Mouse (Mus musculus) midbrain, embryonic 15.5 days (tissue): ENCODE results near the gene Ndufc1. TPM values are rescaled to one million over a fixed set of nuclear protein-coding genes. Genes with fewer than 3 reads are reported as not detected.

Experiments used
- ATAC-seq: fragments of 200-750 bp; cut with Nextera tagmentation; replicated peaks from 2 replicates; pipeline ENCODE4 v1.8.0; 2017; ENCODE audit warnings: moderate TSS enrichment
- H3K27ac ChIP-seq: fragments of 300-500 bp; sonication (generic); 2 replicates; pipeline ENCODE4 v1.5.1; 2015; ENCODE audit warnings: mild to moderate bottlenecking, inconsistent platforms
- H3K27me3 ChIP-seq: fragments of 300-500 bp; sonication (generic); replicated peaks from 2 replicates; pipeline ENCODE4 v1.6.1; 2015; ENCODE audit warnings: inconsistent platforms
- H3K36me3 ChIP-seq: fragments of 300-500 bp; sonication (generic); replicated peaks from 2 replicates; pipeline ENCODE4 v1.6.1; 2015; ENCODE audit warnings: inconsistent platforms
- H3K4me1 ChIP-seq: fragments of 300-500 bp; sonication (generic); 2 replicates; pipeline ENCODE4 v1.6.1; 2015; ENCODE audit warnings: inconsistent platforms
- H3K4me2 ChIP-seq: fragments of 300-500 bp; sonication (generic); 2 replicates; pipeline ENCODE4 v1.6.1; 2015; ENCODE audit warnings: inconsistent platforms, mild to moderate bottlenecking, moderate library complexity
- H3K4me3 ChIP-seq: fragments of 300-500 bp; sonication (generic); 2 replicates; pipeline ENCODE4 v1.5.1; 2015; ENCODE audit warnings: mild to moderate bottlenecking, inconsistent platforms
- H3K9ac ChIP-seq: fragments of 300-500 bp; sonication (generic); 2 replicates; pipeline ENCODE4 v1.6.1; 2015; ENCODE audit warnings: mild to moderate bottlenecking, inconsistent platforms
- H3K9me3 ChIP-seq: fragments of 300-500 bp; sonication (generic); 2 replicates; pipeline ENCODE4 v1.6.1; 2016; ENCODE audit warnings: inconsistent platforms
- WGBS: fragments of 180-500 bp; shearing (Covaris S2); methylation state at CpG from one replicate; pipeline ENCODE4 v1.1.7; 2015; ENCODE audit warnings: mixed read lengths; 5-methylcytosine and 5-hydroxymethylcytosine counted together
- polyA plus RNA-seq: library from polyadenylated mRNA; unstranded; fragments of >200 nt; fragmentation: Nextera tagmentation; extraction: Ambion mirVana; gene quantifications from 2 replicates; pipeline ENCODE4 v1.2.1, GENCODE M21; 2015

Ndufc1 gene
- polyA plus RNA-seq, 1 experiment from 2014 or later, result 679 TPM

- Histone ChIP-seq H3K27ac (no peak overlapping the region), H3K4me3 (no peak overlapping the region), H3K9me3 (no peaks in the 10 kb centered on the region), H3K4me2 (peak overlapping the region; percentile 39), H3K9ac (no peak overlapping the region), H3K36me3 (no peaks in the 10 kb centered on the region), H3K4me1 (no peaks in the 10 kb centered on the region), H3K27me3 (no peaks in the 10 kb centered on the region)
- 48% methylated on average over 31 of the region's 31 CpGs for WGBS
- ATAC-seq, result no peak
Observed at GRCm38 (mm10) chr3:51377878-51378664, 30.7 kb downstream of the Ndufc1 start.

GRCm38 (mm10) chr3:51375307-51376265 is 33.2 kb downstream of the Ndufc1 start:
- Histone ChIP-seq H3K36me3 (no peaks in the 10 kb centered on the region), H3K9me3 (no peaks in the 10 kb centered on the region), H3K27ac (no peak overlapping the region), H3K4me2 (no peak overlapping the region), H3K4me1 (no peaks in the 10 kb centered on the region), H3K27me3 (no peaks in the 10 kb centered on the region), H3K4me3 (no peak overlapping the region), H3K9ac (no peak overlapping the region)
- WGBS, result 88% methylated on average over 19 of the region's 19 CpGs
- no peak for ATAC-seq

GRCm38 (mm10) chr3:51373544-51373943 is 35.2 kb downstream of the Ndufc1 start:
- 73% methylated on average over 5 of the region's 5 CpGs for WGBS
- Histone ChIP-seq H3K36me3 (no peaks in the 10 kb centered on the region), H3K9me3 (no peaks in the 10 kb centered on the region), H3K9ac (no peak overlapping the region), H3K27me3 (no peaks in the 10 kb centered on the region), H3K4me1 (no peaks in the 10 kb centered on the region), H3K27ac (no peak overlapping the region), H3K4me3 (no peak overlapping the region), H3K4me2 (no peak overlapping the region)
- no peak for ATAC-seq

- ATAC-seq, result no peak
- H3K4me1 ChIP-seq, result no peaks in the 10 kb centered on the region
- 81% methylated on average over 5 of the region's 5 CpGs for WGBS
- H3K36me3 ChIP-seq, result no peaks in the 10 kb centered on the region
- H3K27ac ChIP-seq, result no peak overlapping the region
- H3K9ac ChIP-seq, result no peak overlapping the region
- H3K27me3 ChIP-seq, result no peaks in the 10 kb centered on the region
- no peak overlapping the region for H3K4me3 ChIP-seq
- H3K4me2 ChIP-seq, result no peak overlapping the region
- no peaks in the 10 kb centered on the region for H3K9me3 ChIP-seq
Observed at GRCm38 (mm10) chr3:51372883-51373282, 35.9 kb downstream of the Ndufc1 start.

- Histone ChIP-seq H3K4me1 (no peaks in the 10 kb centered on the region), H3K27ac (no peak overlapping the region), H3K9ac (no peak overlapping the region), H3K4me2 (no peak overlapping the region), H3K36me3 (no peaks in the 10 kb centered on the region), H3K27me3 (no peaks in the 10 kb centered on the region), H3K9me3 (no peaks in the 10 kb centered on the region), H3K4me3 (no peak overlapping the region)
- WGBS, result 78% methylated on average over 2 of the region's 2 CpGs
- no peak for ATAC-seq
Observed at GRCm38 (mm10) chr3:51371826-51372225, 37.0 kb downstream of the Ndufc1 start.

GRCm38 (mm10) chr3:51368011-51368410 is 40.8 kb downstream of the Ndufc1 start:
- 82% methylated on average over 4 of the region's 4 CpGs for WGBS
- no peaks in the 10 kb centered on the region for H3K36me3 ChIP-seq
- no peak overlapping the region for H3K4me3 ChIP-seq
- peaks cover 11% of the 10 kb centered on the region for H3K4me1 ChIP-seq
- no peak overlapping the region for H3K27ac ChIP-seq
- H3K4me2 ChIP-seq, result no peak overlapping the region
- no peak overlapping the region for H3K9ac ChIP-seq
- H3K27me3 ChIP-seq, result peaks cover 6% of the 10 kb centered on the region
- H3K9me3 ChIP-seq, result no peaks in the 10 kb centered on the region
- no peak for ATAC-seq

GRCm38 (mm10) chr3:51366926-51367325 is 41.9 kb downstream of the Ndufc1 start:
- Histone ChIP-seq H3K9me3 (no peaks in the 10 kb centered on the region), H3K4me3 (no peak overlapping the region), H3K4me2 (no peak overlapping the region), H3K9ac (no peak overlapping the region), H3K4me1 (peaks cover 11% of the 10 kb centered on the region), H3K27me3 (peaks cover 6% of the 10 kb centered on the region), H3K27ac (no peak overlapping the region), H3K36me3 (no peaks in the 10 kb centered on the region)
- ATAC-seq, result no peak
- 62% methylated on average over 4 of the region's 4 CpGs for WGBS

GRCm38 (mm10) chr3:51365517-51365882 is 43.3 kb downstream of the Ndufc1 start:
- H3K9me3 ChIP-seq, result no peaks in the 10 kb centered on the region
- H3K9ac ChIP-seq, result 0 out of 2 replicates have a peak overlapping the region, but pooled peaks have one; percentile 2
- ATAC-seq, result no peak
- H3K4me2 ChIP-seq, result peak overlapping the region; percentile 79
- no peaks in the 10 kb centered on the region for H3K36me3 ChIP-seq
- peak overlapping the region; percentile 41 for H3K4me3 ChIP-seq
- no peak overlapping the region for H3K27ac ChIP-seq
- peaks cover 9% of the 10 kb centered on the region for H3K27me3 ChIP-seq
- H3K4me1 ChIP-seq, result peaks cover 11% of the 10 kb centered on the region
- 11% methylated on average over 3 of the region's 3 CpGs for WGBS

- Histone ChIP-seq H3K36me3 (no peaks in the 10 kb centered on the region), H3K4me3 (peak overlapping the region; percentile 41), H3K9ac (peak overlapping the region; percentile 40), H3K9me3 (no peaks in the 10 kb centered on the region), H3K27me3 (peaks cover 12% of the 10 kb centered on the region), H3K4me2 (peak overlapping the region; percentile 79), H3K27ac (peak overlapping the region; percentile 39; the same call in 1 of the 2 replicates), H3K4me1 (peaks cover 11% of the 10 kb centered on the region)
- peak; percentile 90 for ATAC-seq
- WGBS, result 8% methylated on average over 31 of the region's 31 CpGs
Observed at GRCm38 (mm10) chr3:51364703-51365516, 43.9 kb downstream of the Ndufc1 start.

- no peak overlapping the region for H3K9ac ChIP-seq
Observed at GRCm38 (mm10) chr3:51361066-51361465, 47.7 kb downstream of the Ndufc1 start.

GRCm38 (mm10) chr3:51359558-51360307 is 49.1 kb downstream of the Ndufc1 start:
- no peak for ATAC-seq
- Histone ChIP-seq H3K9ac (no peak overlapping the region), H3K27me3 (peaks cover 34% of the 10 kb centered on the region), H3K9me3 (no peaks in the 10 kb centered on the region), H3K36me3 (no peaks in the 10 kb centered on the region), H3K4me1 (peaks cover 10% of the 10 kb centered on the region), H3K4me2 (peak overlapping the region; percentile 59; the same call in 1 of the 2 replicates), H3K27ac (no peak overlapping the region), H3K4me3 (no peak overlapping the region)
- WGBS, result 31% methylated on average over 14 of the region's 14 CpGs

More at GRCm38 (mm10) chr3:51361066-51361465, 47.7 kb downstream of the Ndufc1 start:
- no peaks in the 10 kb centered on the region for H3K36me3 ChIP-seq
- H3K4me3 ChIP-seq, result no peak overlapping the region
- 24% methylated on average over 9 of the region's 9 CpGs for WGBS
- ATAC-seq, result no peak
- no peak overlapping the region for H3K4me2 ChIP-seq
- H3K9me3 ChIP-seq, result no peaks in the 10 kb centered on the region
- peaks cover 34% of the 10 kb centered on the region for H3K27me3 ChIP-seq
- H3K27ac ChIP-seq, result no peak overlapping the region
- peaks cover 18% of the 10 kb centered on the region for H3K4me1 ChIP-seq
